Mouse (Mus musculus): Measurements from ENCODE around the gene Olr1.
"Not testable (repeated sequence)": the region's sequence is repeated elsewhere in the genome, so short reads cannot be mapped to it uniquely, and the experiment has no call there.

Gene Olr1

GRCm38 (mm10) chr6:129512868-129513267 lies 5.9 kb upstream of the Olr1 start:
- DNase-seq (ENCODE audit: extremely low spot score, low spot score), result no peak

- DNase-seq (ENCODE audit: extremely low spot score, low spot score), result no peak
Measured at GRCm38 (mm10) chr6:129512367-129512766, 5.4 kb upstream of the Olr1 start, which contains the start of gene Tmem52b. Tmem52b (plus strand) TSS chr6:129512555.

DNA sequence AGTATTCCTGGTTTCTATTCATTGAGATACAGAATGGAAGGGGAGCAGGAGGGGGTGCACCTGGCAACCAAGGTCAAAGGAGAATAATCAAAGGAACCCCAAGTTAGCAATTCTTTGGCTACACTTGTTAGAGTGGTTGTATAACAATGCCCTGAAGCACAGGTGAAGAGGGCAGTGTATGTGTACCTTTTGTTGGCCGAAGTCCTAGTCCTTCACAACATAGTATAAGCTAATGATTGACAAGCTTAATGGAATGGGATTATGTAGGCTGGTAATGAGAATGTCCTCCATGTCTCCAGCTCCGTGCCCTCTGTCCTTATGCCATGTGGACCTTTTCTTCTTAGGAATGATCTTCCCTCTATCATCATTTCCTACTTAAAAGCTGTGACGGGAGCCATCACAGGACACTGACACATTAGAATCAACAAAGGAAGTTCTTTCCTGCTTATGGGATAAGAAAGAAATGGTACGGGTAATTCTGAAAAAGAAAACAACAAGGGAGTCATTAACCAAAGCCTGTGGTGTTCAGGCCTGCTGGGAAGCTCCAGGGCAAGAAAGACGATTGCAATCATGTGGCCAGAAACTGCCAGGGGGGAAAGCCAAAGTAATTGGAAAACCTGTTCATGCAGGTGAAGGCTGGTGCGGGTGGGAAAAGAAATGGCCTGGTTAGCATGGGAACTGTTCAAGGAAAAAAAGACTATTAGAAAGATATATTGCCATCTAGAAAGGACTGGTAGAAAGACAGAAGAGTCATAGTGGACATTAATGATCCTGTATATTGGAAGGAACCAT lies 3.4 kb upstream of the Olr1 start:
- DNase-seq (ENCODE audit: extremely low spot score, low spot score), result no peak

DNA sequence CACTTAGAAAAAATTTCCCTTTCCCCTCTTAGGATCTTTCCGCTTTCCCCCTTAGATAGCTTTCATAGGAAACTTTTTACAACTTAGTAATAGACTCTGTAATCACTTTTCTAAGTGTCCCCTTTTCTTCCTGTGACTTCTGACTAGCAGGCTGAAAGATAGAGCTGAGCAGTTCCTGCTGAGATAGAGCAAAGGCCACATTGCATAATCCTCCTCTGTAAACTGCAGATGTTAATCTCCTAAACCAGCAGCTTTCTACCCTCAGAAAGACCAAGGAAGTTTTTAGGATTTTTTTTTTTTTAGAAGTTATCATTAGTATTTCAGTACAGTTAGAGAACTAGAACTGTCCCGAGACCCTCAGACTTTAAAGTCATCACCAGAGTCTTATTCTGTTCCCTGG lies 3.5 kb downstream of the Olr1 start:
- DNase-seq (ENCODE audit: extremely low spot score, low spot score), result no peak

DNA sequence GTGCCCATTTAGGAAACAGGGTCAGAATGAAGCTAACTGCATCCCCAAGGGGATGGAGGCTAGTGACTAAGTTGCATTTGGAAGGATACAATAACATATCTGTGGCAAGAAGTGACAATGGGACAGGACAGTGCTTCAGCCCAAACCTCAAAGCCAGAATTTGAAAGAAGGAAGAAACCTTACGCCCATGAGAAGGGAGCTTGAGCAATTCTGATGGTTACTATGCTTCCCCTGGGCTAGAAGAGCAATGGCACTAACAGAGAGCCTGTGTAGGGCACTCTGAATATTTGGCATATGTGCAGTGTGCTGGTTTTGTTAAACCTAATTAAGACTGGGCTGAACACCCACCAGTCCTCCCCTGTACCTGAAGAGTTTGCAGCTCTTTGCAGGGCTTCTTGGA lies 7.4 kb downstream of the Olr1 start:
- not testable (repeated sequence) for DNase-seq (ENCODE audit: extremely low spot score, low spot score)

- DNase-seq (ENCODE audit: extremely low spot score, low spot score), result no peak
Measured at GRCm38 (mm10) chr6:129497345-129498218, 9.4 kb downstream of the Olr1 start.

DNA sequence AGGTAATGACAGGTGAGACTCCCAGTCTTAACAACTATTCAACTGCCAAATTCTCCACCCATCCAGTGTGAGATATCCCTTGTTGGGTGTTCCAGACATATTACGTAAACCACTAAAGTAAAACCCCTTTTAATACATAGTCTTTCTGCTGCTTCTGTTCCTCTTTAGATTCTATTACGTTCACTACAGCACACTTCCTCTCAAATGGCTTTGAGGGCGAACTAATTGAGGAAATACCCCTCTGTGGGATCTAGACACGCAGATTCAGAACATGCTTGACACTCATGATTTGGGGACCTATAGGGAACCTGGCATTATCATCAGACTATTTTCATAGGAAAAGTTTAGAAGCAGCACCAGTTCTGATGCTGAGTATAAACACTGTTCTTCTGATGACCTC lies 12.0 kb downstream of the Olr1 start:
- DNase-seq (ENCODE audit: extremely low spot score, low spot score), result no peak

DNA sequence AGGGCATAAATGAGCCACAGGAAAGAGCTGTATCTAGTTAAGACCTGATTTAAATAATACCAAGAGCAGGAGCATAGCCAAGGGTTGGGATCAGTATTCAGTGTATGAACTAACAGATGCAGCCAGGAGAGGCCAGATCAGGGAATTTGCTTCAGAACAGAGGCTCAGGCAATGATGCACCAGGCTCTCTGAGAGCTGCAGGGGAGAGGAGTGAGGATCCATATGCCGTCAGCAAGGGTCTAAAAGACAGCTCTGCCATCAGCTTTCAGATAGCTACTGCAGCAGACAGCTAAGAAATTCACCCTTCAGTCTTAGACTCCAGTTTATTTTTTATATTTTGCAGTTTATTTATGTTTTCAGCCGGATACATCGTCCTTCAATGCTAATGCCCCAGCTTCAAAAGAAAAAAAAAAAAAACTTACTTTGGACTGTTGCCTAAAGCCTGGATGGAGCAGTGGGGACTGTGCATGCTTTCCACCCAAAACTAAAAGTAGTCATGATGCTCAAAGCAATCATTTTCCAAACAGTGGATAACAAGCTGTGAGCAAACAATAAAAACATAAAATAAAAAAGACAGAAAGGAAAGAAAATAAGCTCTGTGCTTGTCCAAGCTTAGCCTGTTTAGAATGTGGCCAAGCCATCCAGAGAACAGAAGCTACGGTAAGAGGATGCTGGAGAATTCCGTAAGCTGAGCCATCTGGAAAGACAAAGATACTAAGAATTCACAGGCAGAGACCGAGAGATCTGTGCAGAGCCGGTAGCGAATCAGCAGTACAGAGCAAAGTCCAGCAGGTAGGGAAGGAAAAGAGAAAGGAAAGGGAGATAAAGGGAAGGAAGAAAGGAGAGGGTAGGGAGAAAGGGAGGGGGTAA lies 26.6 kb downstream of the Olr1 start:
- DNase-seq (ENCODE audit: extremely low spot score, low spot score), result no peak

GRCm38 (mm10) chr6:129476404-129477126 lies 30.4 kb downstream of the Olr1 start:
- no peak for DNase-seq (ENCODE audit: extremely low spot score, low spot score)

DNA sequence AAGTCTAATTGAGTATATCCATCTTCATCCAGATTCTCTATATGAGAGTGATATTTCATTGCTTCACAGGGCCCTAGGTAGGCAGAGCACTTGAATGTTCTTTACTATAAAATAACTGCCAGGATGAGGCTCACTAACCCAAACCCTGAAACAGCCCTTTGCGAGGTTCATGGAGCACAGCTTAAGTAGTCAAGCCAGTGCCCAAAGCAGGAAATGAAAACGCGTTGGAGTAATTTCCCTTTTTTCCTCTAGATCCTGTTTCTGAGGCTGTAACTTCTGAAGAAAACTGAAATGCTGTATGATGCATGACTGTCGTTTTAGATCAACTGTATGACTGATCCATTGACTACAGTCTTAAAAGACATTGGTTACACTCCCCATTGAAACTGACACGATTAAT lies 34.3 kb downstream of the Olr1 start:
- no peak for DNase-seq (ENCODE audit: extremely low spot score, low spot score)

DNA sequence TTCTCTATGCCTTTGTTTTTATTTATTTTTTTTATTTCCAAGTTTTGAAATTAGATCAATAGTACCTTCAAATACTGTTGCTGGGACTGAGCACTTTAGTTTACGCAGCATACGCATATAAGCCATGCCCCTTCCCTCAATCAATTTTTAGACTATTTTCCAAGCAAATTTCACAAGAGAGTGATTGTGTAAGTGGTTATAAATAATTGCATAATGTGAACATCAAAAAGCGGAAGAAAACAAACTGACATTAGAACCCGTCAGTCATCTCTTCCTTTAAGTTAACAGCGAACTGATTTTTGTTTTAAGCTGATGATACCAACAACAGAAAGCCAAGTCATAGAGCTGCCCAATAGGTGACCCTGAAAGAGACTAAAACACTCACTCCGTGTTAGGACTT lies 35.6 kb downstream of the Olr1 start:
- DNase-seq (ENCODE audit: extremely low spot score, low spot score), result no peak

- DNase-seq (ENCODE audit: extremely low spot score, low spot score), result no peak
Measured at GRCm38 (mm10) chr6:129451411-129452039, 55.4 kb downstream of the Olr1 start, which contains the start of gene Clec1a. Clec1a (minus strand) TSS chr6:129452000.

- DNase-seq (ENCODE audit: extremely low spot score, low spot score), result no peak
Measured at GRCm38 (mm10) chr6:129449743-129450142, 57.2 kb downstream of the Olr1 start.

DNA sequence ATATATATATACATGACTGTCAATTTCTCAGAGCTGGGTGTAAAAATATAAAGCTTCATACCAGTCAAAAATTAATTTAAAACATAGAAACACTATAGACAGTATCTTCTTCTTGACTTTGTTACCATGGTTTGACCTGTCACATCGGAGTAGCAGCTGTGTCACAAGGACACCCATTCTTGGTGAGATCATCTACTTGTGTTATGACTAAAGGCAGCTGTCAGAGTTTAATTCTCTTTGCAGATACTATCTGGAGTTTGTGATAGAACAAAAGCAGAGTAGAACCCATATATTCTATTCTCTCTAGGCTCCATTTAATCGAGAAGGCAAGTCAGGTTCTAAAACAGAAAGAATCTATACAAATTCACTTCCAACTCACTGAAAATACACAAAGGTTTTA lies 68.9 kb downstream of the Olr1 start:
- no peak for DNase-seq (ENCODE audit: extremely low spot score, low spot score)

DNA sequence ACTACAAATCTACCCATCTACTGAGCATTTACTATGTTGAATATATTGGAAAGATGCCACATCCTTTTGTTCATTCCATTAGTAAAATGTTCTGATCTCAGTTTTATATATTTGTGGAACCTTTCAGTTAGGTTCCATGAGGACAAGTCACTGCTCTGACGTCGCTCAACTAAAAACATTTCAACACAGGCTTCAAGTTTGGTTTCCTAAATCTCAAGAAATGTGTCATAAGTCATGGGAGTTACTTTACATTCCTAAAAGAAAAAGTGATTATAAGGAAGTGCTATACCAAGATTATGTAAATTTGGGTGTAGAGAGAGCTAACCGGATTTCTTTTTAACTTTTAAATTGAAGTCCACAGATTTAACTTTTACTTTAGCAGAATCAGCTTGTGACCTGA lies 70.9 kb downstream of the Olr1 start:
- no peak for DNase-seq (ENCODE audit: extremely low spot score, low spot score)
